Mouse (Mus musculus) lung, postnatal 0 days (tissue): ENCODE results near the gene Sec14l1.

Experiments used
- CTCF ChIP-seq: IDR thresholded peaks from 2 replicates; pipeline ENCODE4 v1.5.1; 2016; ENCODE audit warnings: antibody characterized with exemption, mild to moderate bottlenecking
- EP300 ChIP-seq: IDR thresholded peaks from 2 replicates; pipeline ENCODE4 v1.6.1; 2016; ENCODE audit warnings: antibody characterized with exemption, mild to moderate bottlenecking, control low read depth

- TF ChIP-seq CTCF (no peak), EP300 (peak; percentile 8; the same call in 1 of the 2 replicates)
Observed at GRCm38 (mm10) chr11:117116350-117117303, 1.7 kb downstream of the Sec14l1 start.
